Mouse (Mus musculus): ENCODE results near the gene Dnaja3.

DNA sequence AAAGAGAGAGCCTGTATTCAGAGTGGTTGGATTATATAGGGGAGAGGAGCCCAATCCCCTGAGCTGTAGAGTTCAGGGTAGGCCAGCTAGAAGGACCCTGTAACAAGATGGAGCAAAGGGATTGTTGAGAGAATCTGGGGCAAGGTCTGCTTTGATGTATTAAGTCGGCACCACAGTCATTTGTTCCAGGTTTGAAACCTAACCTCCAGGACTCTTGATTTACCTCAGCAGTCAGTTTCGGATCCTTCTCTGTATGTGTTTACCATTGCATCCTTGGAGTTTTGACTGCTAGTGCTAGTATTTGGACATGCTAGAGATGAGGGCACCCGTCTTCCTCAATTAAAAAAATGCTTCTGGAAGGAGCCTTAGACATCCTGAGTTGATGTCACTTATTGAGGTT is 112.4 kb downstream of the Dnaja3 start:
- TF ChIP-seq CTCF (IDR thresholded peaks at IDR 0.05; ENCODE audit: control insufficient read depth, insufficient read depth, insufficient read length): no peak
- no peak for TF ChIP-seq CEBPB (IDR thresholded peaks at IDR 0.05; ENCODE audit: low read depth)
- no peak for TF ChIP-seq MYOD1 (IDR thresholded peaks at IDR 0.05; ENCODE audit: control insufficient read depth, insufficient read length, low read depth)
- no peak for TF ChIP-seq USF1 (IDR thresholded peaks at IDR 0.05; ENCODE audit: low read depth)
- TF ChIP-seq MAX (IDR thresholded peaks at IDR 0.05): no peak
- no peak for TF ChIP-seq FOSL1 (IDR thresholded peaks at IDR 0.05; ENCODE audit: insufficient read depth, low read length, poor library complexity, severe bottlenecking)
- TF ChIP-seq MYOG (IDR thresholded peaks at IDR 0.05; ENCODE audit: control insufficient read depth, extremely low read depth, insufficient read length): no peak

Data from C2C12 (cell line).